23 mouse cellular contexts compared by ENCODE assay signal in genomic region chr3:96925920-96926319, GRCm38 (mm10). TPM values are rescaled to one million over a fixed set of nuclear protein-coding genes. Genes with fewer than 3 reads are reported as not detected.
"Had no signal": no experiment of that assay in that cellular context is flagged by ENCODE, and none has a peak within 500 bp of the region (broad histone marks: within the 10 kb centered on the region; RNA-seq: fewer than 3 reads in every experiment).

Gene Gja8 (minus strand): TSS chr3:96926020.

- H3K27me3 ChIP-seq: neural tube, embryonic 12.5 days; neural tube, embryonic 13.5 days; neural tube, embryonic 15.5 days; stomach, embryonic 15.5 days had no signal

- H3K4me2 ChIP-seq: neural tube, embryonic 12.5 days; neural tube, embryonic 13.5 days; neural tube, embryonic 15.5 days; stomach, embryonic 15.5 days had no signal

- DNase-seq: right cerebral cortex, adult 18-20 months; right cerebral cortex, postnatal 14 days; right cerebral cortex, postnatal 25 days; right cerebral cortex, postnatal 4 days; spleen, adult 18-20 months; thymus, adult 18-20 months; thymus, adult 2 months; thymus, postnatal 14 days; thymus, postnatal 25 days; thymus, postnatal 36 days; thymus, postnatal 4 days had no signal

- H3K36me3 ChIP-seq: neural tube, embryonic 12.5 days; neural tube, embryonic 13.5 days; neural tube, embryonic 15.5 days; stomach, embryonic 15.5 days had no signal

- H3K4me3 ChIP-seq: neural tube, embryonic 12.5 days; neural tube, embryonic 13.5 days; neural tube, embryonic 15.5 days; stomach, embryonic 15.5 days had no signal

RNA-seq across cellular contexts. Expression of gene Gja8, which starts in this region (rescaled TPM):
- total RNA-seq: neutrophil, adult 5-6 weeks had no signal
- polyA plus RNA-seq: neural tube, embryonic 11.5 days; small intestine, adult 2 months; spleen, adult 2 months; stomach, embryonic 14.5 days; stomach, embryonic 15.5 days; stomach, embryonic 16.5 days; stomach, postnatal 0 days; urinary bladder, adult 2 months had no signal
